Mouse (Mus musculus) neural tube, embryonic 13.5 days (tissue): Measurements from ENCODE around the gene Mturn. TPM values are rescaled to one million over a fixed set of nuclear protein-coding genes. Genes with fewer than 3 reads are reported as not detected.
A peak's percentile ranks its signal among the peaks of the same experiment; 100 is the strongest.

Experiments used
- ATAC-seq: fragments of 200-750 bp; cut with Nextera tagmentation; 2 replicates; pipeline ENCODE4 v1.8.0; 2017; ENCODE audit warnings: low read depth, mild to moderate bottlenecking, moderate TSS enrichment, moderate library complexity
- H3K27ac ChIP-seq: fragments of 300-500 bp; sonication (generic); replicated peaks from 2 replicates; pipeline ENCODE4 v1.5.1; 2015; ENCODE audit warnings: moderate library complexity, mild to moderate bottlenecking, inconsistent platforms
- H3K27me3 ChIP-seq: fragments of 300-500 bp; sonication (generic); 2 replicates; pipeline ENCODE4 v1.6.1; 2015; ENCODE audit warnings: mild to moderate bottlenecking, inconsistent platforms
- H3K36me3 ChIP-seq: fragments of 300-500 bp; sonication (generic); 2 replicates; pipeline ENCODE4 v1.6.1; 2015; ENCODE audit warnings: mild to moderate bottlenecking, inconsistent platforms
- H3K4me1 ChIP-seq: fragments of 300-500 bp; sonication (generic); replicated peaks from 2 replicates; pipeline ENCODE4 v1.6.1; 2015; ENCODE audit warnings: inconsistent platforms
- H3K4me2 ChIP-seq: fragments of 300-500 bp; sonication (generic); 2 replicates; pipeline ENCODE4 v1.6.1; 2015; ENCODE audit warnings: inconsistent platforms, mild to moderate bottlenecking, moderate library complexity
- H3K4me3 ChIP-seq: fragments of 300-500 bp; sonication (generic); 2 replicates; pipeline ENCODE4 v1.5.1; 2015; ENCODE audit warnings: mild to moderate bottlenecking, inconsistent platforms
- H3K9ac ChIP-seq: fragments of 300-500 bp; sonication (generic); 2 replicates; pipeline ENCODE4 v1.6.1; 2015; ENCODE audit warnings: moderate library complexity, mild to moderate bottlenecking, inconsistent platforms
- H3K9me3 ChIP-seq: fragments of 300-500 bp; sonication (generic); 2 replicates; pipeline ENCODE4 v1.6.1; 2016; ENCODE audit warnings: inconsistent platforms
- WGBS: fragments of 180-500 bp; shearing (Covaris S2); methylation state at CpG from one replicate; pipeline ENCODE4 v1.1.7; 2015; 5-methylcytosine and 5-hydroxymethylcytosine counted together
- polyA plus RNA-seq: library from polyadenylated mRNA; unstranded; fragments of >200 nt; fragmentation: Nextera tagmentation; extraction: Ambion mirVana; gene quantifications from 2 replicates; pipeline ENCODE4 v1.2.1, GENCODE M21; 2015

Gene Mturn
- polyA plus RNA-seq, 1 experiment from 2014 or later = 60.5 TPM

DNA sequence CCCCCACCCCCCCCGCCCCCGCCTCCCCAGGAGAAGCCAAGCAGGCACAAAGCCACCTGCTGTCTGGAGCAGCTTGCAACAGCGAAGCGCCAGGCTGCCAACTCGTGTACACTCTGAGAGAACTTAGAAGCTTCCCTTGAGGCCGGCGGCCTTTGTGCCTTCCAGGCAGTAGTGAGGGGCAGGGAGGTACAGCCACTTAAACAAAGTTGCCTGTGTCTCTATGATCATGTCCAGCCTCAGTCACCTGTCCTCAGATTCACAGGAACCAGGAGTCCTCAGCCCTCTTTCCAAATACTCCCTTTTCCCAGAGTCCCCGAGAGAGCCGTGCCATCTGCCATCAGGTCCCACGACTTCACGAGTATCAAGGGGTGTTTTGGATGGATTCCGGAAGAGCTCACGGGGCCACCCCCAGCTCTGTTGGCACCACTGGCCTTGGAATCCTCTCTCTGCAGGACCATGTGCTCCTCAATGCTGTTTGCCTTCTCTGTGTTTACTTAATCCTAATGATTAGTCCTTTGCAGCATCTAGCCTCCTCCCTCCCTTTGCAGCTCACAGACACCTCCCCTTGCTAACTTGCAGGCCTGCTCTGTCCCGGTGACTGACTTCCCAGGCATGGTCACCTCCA lies 38.4 kb downstream of the Mturn start:
- Histone ChIP-seq H3K27ac (no peak overlapping the region), H3K27me3 (no peaks in the 10 kb centered on the region), H3K4me1 (peaks cover 18% of the 10 kb centered on the region; the same call in 1 of the 2 replicates), H3K9me3 (no peaks in the 10 kb centered on the region), H3K9ac (no peak overlapping the region), H3K4me2 (no peak overlapping the region), H3K36me3 (no peaks in the 10 kb centered on the region), H3K4me3 (no peak overlapping the region)
- WGBS = 57% methylated on average over 14 of the region's 14 CpGs
- 0 out of 2 replicates have a peak, but pooled peaks have one; percentile 27 for ATAC-seq

DNA sequence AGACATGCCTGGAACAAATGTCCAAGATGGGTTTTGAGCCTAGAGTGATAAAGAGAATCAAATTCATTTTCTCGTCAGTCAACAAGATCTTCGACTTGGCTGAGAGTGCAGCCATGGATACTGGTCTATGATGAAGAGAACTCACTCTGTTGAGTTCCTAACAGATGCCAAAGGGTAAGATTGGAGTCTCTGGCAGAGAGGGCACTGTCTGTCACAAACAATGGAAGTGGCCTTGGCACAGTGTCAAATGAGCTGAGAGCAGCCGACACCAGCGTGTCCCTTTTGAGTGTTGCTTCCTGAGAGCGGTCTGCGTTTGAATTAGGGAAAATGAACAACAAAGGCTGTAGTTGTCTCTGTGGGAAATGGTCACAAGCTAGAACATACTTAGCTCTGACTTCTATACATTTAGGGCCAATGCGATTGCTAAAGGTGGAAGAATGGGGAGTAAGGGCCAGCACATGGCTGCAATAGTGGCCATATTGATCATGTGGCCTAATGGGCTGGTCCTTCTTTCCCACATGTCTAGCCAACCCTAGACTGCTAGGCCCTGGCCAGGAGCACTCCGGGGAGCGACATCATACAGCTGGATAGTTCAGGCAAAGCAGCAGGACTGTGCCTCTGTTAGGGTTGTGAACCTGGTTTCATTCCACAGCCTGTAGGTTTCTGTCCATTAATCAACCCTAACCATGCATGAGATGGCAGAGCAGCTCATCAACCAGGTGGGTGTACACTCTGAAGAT lies 39.3 kb downstream of the Mturn start:
- H3K9me3 ChIP-seq = no peaks in the 10 kb centered on the region
- no peak overlapping the region for H3K4me2 ChIP-seq
- ATAC-seq = peak; percentile 63; the same call in 1 of the 2 replicates
- H3K9ac ChIP-seq = no peak overlapping the region
- no peak overlapping the region for H3K27ac ChIP-seq
- H3K4me3 ChIP-seq = no peak overlapping the region
- H3K4me1 ChIP-seq = peaks cover 18% of the 10 kb centered on the region; the same call in 1 of the 2 replicates
- 66% methylated on average over 9 of the region's 9 CpGs for WGBS
- H3K27me3 ChIP-seq = no peaks in the 10 kb centered on the region
- no peaks in the 10 kb centered on the region for H3K36me3 ChIP-seq

DNA sequence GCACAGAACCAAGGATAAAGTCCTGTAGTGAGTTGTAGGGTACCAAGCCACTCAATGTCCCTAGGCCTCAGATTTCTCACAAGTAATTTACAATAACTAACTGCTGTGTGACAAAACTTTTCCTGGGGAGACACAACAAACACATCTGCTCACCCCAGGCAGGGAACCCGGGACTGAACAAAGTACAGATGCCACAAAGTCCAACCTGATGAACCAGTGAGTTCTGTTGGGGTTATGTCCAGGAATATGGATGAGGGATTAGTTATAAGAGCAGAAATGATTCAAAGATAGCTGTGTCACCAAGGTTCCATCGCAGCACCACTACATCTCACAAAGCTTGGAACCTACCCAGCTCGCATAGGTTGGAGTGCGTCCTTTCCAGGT lies 39.8 kb downstream of the Mturn start:
- WGBS = 88% methylated on average over 4 of the region's 4 CpGs
- no peak overlapping the region for H3K27ac ChIP-seq
- peaks cover 18% of the 10 kb centered on the region; the same call in 1 of the 2 replicates for H3K4me1 ChIP-seq
- H3K4me3 ChIP-seq = no peak overlapping the region
- H3K36me3 ChIP-seq = no peaks in the 10 kb centered on the region
- no peak for ATAC-seq
- H3K27me3 ChIP-seq = no peaks in the 10 kb centered on the region
- no peak overlapping the region for H3K4me2 ChIP-seq
- H3K9ac ChIP-seq = no peak overlapping the region
- H3K9me3 ChIP-seq = no peaks in the 10 kb centered on the region

DNA sequence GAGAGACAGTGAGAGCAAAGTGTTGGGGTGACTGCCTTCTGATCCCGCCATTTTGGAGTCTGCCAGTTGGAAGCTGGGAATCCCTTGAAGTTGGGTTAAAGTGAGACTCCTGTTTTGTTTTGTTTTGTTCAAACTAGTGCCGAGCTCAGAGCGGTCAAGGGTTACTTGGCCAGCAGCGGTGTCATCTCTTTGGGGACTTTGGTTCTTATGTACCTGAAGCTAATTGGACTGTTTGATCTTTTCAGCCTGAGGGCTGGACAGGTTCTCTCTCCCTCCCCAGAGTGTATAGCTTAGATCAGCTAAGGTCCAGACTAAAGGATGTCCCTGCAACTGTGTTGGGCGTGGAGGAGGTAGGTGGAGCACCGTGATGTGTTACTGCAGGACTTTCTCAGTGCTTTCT lies 44.9 kb downstream of the Mturn start:
- H3K9ac ChIP-seq = no peak overlapping the region
- WGBS = 94% methylated on average over 6 of the region's 6 CpGs

DNA sequence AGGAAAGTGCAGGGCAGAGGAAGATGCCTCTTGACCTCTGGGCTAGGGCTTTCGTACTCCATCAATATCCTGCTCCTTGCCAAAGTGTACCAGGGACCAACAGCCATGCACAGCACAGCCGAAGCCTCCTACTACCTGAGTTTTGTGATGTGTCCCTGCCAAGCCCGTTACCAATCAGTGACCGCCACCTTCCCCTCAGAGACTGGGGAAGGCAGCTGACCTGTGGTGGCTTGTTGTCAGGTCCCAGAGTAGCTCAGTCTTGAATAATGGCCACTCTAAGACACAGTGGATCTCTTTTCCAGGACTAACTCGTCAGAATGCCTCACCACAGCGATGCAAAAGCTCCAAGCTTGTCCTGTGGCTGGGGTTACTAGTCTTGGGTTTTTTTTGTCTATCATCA lies 45.4 kb downstream of the Mturn start:
- Histone ChIP-seq H3K4me3 (no peak overlapping the region), H3K9me3 (no peaks in the 10 kb centered on the region), H3K4me2 (no peak overlapping the region), H3K27ac (no peak overlapping the region), H3K27me3 (no peaks in the 10 kb centered on the region), H3K9ac (no peak overlapping the region), H3K4me1 (no peaks in the 10 kb centered on the region), H3K36me3 (no peaks in the 10 kb centered on the region)
- WGBS = 87% methylated on average over 6 of the region's 6 CpGs
- ATAC-seq = no peak

More for the DNA sequence above, 44.9 kb downstream of the Mturn start:
- Histone ChIP-seq H3K36me3 (no peaks in the 10 kb centered on the region), H3K9me3 (no peaks in the 10 kb centered on the region), H3K27me3 (no peaks in the 10 kb centered on the region), H3K4me1 (no peaks in the 10 kb centered on the region), H3K4me3 (no peak overlapping the region), H3K27ac (no peak overlapping the region), H3K4me2 (no peak overlapping the region)
- no peak for ATAC-seq

DNA sequence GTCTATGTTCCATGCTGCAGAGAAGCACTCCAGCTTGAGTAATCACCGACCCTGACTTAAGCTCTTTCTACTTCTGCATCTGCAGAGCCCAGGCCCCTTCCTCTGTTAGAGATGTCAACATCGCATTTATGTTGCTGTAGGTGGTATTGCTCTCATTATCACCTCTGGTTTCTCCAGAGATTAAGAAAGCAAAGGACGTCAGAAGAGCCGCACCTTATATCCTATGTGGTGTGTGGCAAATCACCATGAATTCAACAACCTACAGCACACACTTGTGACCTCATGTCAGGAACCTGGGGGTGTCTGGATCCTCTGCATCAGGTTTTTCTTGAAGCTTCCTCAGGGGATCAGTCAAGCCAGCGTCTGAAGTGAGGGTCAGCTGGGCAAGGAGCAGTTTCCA lies 46.0 kb downstream of the Mturn start:
- no peaks in the 10 kb centered on the region for H3K36me3 ChIP-seq
- H3K4me3 ChIP-seq = no peak overlapping the region
- no peak for ATAC-seq
- WGBS = 92% methylated on average over 5 of the region's 5 CpGs
- no peak overlapping the region for H3K27ac ChIP-seq
- H3K9me3 ChIP-seq = no peaks in the 10 kb centered on the region
- H3K4me2 ChIP-seq = no peak overlapping the region
- H3K9ac ChIP-seq = no peak overlapping the region
- no peaks in the 10 kb centered on the region for H3K4me1 ChIP-seq
- H3K27me3 ChIP-seq = no peaks in the 10 kb centered on the region

DNA sequence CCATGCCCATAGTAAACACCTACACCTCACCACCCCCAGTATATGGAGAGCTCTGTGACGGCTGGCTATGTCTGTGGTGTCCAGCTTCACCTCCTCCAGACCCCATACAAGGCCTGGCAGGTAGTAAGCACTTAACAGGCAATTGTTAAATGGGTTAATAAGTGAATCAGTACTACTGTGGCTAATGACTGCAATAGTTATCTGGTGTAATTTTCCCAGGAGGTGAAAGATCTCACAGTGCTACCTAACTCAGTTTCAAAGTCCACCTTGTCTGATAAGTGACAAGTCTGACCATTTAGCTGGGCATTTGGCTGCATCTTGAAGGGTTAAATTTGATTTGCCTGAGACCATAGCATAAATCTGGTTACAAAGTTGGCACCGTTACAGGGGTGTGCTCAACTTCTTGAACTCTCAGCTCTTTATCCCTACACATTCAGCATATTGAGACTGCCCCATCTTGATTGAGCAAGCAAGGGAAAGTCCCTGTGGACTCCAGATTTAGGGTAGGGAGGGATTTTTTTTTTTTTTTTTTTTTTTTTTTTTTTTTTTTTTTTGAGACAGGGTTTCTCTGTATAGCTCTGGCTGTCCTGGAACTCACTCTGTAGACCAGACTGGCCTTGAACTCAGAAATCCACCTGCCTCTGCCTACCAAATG lies 48.2 kb downstream of the Mturn start:
- Histone ChIP-seq H3K9ac (no peak overlapping the region), H3K36me3 (no peaks in the 10 kb centered on the region), H3K4me1 (no peaks in the 10 kb centered on the region), H3K4me3 (no peak overlapping the region), H3K9me3 (no peaks in the 10 kb centered on the region), H3K4me2 (no peak overlapping the region), H3K27me3 (no peaks in the 10 kb centered on the region), H3K27ac (no peak overlapping the region)
- no peak for ATAC-seq
- WGBS = 71% methylated on average over 2 of the region's 2 CpGs

DNA sequence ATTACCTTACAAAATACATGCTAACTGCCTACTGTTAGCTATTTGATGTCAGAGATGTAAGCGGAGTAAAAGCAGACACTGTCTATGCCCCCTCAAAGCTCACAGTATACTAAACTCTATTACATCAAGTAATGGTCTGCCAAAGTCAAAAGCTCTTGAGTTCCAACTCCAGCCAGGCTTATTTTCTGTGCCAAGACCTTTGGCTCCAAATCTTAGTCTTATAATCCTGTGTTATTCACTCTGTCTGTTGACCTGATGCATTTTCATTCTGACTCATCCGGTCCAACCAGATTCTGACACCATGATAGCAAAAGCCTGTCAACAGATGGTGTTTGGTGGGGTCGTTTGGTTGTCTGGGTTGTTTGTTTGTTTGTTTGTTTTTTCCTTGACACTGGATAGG lies 50.3 kb downstream of the Mturn start:
- Histone ChIP-seq H3K9ac (no peak overlapping the region), H3K4me1 (no peaks in the 10 kb centered on the region), H3K4me2 (no peak overlapping the region), H3K27me3 (no peaks in the 10 kb centered on the region), H3K27ac (no peak overlapping the region), H3K36me3 (no peaks in the 10 kb centered on the region), H3K4me3 (no peak overlapping the region), H3K9me3 (no peaks in the 10 kb centered on the region)
- no peak for ATAC-seq
- WGBS = 86% methylated on average over 3 of the region's 3 CpGs

DNA sequence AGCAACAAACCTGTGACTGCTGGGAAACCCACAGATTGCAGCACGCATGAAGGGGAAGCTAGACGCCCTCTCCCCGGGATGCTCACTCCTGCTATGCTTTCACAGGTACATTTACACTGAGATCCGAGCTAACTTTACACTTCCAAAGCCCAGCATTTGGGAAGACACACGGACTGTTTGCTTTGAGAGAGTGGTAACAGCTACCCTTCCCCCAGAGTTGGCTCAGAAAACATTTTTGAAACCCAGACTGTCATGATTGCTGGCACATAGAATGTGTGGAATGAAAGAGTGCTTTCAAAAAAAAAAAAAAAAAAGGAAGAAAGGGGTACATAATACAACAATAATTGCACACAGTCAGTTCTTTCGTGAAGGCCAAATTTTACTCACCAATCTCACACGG lies 51.3 kb downstream of the Mturn start:
- no peak overlapping the region for H3K4me3 ChIP-seq
- no peak overlapping the region for H3K27ac ChIP-seq
- WGBS = 72% methylated on average over 7 of the region's 7 CpGs
- H3K36me3 ChIP-seq = no peaks in the 10 kb centered on the region
- no peak overlapping the region for H3K4me2 ChIP-seq
- no peaks in the 10 kb centered on the region for H3K4me1 ChIP-seq
- no peak overlapping the region for H3K9ac ChIP-seq
- no peaks in the 10 kb centered on the region for H3K27me3 ChIP-seq
- H3K9me3 ChIP-seq = no peaks in the 10 kb centered on the region
- ATAC-seq = no peak

DNA sequence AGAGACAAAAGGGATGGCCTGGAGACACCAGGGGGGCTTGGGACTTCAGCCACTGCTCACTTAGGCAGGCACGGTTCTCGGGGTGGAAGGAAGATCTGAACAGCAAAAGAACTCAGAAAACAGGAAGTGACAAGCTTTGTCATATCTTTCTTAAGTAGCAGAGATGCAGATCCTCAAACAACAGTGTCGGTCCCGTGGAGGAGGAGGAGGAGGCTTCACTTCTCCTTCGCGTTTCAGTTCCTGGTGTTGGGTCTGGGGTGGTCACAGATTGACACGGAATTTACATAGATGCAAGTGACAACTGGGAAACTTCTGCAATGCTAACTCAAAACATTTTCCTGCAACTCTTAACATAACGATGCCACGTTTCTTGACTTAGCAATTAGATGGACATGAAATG lies 54.7 kb downstream of the Mturn start:
- no peak overlapping the region for H3K4me2 ChIP-seq
- no peaks in the 10 kb centered on the region for H3K4me1 ChIP-seq
- no peaks in the 10 kb centered on the region for H3K9me3 ChIP-seq
- no peaks in the 10 kb centered on the region for H3K27me3 ChIP-seq
- H3K9ac ChIP-seq = no peak overlapping the region
- no peaks in the 10 kb centered on the region for H3K36me3 ChIP-seq
- WGBS = 80% methylated on average over 9 of the region's 9 CpGs
- ATAC-seq = no peak
- no peak overlapping the region for H3K4me3 ChIP-seq
- H3K27ac ChIP-seq = no peak overlapping the region

DNA sequence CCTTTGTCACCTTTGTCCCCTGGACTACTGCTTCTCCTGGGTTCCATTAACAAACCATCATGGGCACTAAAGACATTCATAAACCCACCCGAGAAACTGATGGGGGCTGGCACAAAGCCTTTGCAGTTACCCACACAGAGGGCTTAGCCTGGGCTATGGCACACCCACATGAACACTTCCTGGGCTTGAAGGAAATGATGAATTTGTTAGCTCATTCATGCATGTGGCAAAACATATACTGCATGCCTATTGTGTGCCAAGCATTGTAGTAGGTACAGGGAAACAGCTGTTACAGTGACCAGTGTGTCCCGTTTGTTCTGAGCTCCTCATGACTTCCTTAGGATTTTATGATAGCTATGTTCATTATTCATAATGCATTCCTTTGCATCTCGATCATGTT lies 55.8 kb downstream of the Mturn start:
- H3K4me3 ChIP-seq = no peak overlapping the region
- H3K4me2 ChIP-seq = no peak overlapping the region
- H3K27ac ChIP-seq = no peak overlapping the region
- no peak overlapping the region for H3K9ac ChIP-seq
- no peaks in the 10 kb centered on the region for H3K27me3 ChIP-seq
- H3K4me1 ChIP-seq = no peaks in the 10 kb centered on the region
- no peaks in the 10 kb centered on the region for H3K36me3 ChIP-seq
- no peak for ATAC-seq
- no peaks in the 10 kb centered on the region for H3K9me3 ChIP-seq
- 83% methylated on average over 3 of the region's 3 CpGs for WGBS

DNA sequence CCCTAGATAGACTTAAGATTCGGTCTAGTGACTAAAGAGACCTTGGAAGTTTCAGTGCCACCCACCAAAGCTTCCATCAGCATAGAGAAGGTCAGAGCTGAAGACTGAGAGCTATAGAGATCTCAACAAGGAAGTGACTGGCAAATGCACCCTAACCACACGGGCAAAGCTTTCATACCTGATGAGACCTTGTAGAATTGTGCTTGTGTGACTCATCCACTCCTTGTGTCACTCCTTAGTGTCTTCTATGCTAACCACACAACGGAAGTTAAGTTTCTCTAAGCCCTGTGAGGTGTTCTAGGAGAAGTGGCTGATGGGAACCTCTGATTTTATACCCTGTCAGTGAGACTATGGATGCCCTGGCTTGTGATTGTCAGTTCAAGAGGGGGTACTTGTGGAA lies 56.3 kb downstream of the Mturn start:
- Histone ChIP-seq H3K4me2 (no peak overlapping the region), H3K27me3 (no peaks in the 10 kb centered on the region), H3K4me3 (no peak overlapping the region), H3K9ac (no peak overlapping the region), H3K27ac (no peak overlapping the region), H3K9me3 (no peaks in the 10 kb centered on the region), H3K4me1 (no peaks in the 10 kb centered on the region), H3K36me3 (no peaks in the 10 kb centered on the region)
- no peak for ATAC-seq
- 90% methylated on average over 3 of the region's 3 CpGs for WGBS
